Mouse (Mus musculus): ENCODE measurements around the gene Pde4d.

Pde4d gene

DNA sequence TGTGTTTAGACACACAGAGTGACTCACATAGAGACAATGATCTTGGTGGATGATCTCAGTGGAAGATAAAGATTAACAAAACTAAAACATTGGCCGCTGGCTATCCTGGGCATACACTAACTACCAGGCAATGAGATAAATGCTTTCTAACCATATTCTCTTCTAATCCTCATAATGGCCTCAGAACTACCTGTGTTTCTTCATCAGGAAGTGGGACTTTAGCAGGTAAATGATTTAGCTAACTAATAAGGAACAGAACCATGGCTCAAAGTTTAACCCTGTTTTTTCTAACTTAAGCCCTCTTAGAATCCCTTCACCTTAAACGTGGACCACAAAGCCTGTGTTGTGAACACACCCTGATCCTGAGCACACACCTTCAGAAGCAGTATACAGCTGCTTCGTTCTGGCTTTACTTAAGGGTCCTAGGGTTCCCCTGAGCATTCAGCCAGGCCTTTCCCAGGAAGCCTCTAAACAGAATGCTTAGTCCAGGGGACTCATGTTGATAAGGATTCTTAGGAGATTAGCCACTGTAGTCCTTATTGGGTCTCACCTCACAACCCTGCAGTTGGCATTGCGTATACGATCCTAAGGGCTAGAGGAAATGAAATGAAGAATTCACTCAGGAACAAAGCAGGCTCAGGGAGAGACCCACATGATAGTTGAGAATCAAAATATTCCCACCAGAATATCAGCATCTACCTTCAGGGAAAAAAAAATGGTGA is 1283.1 kb downstream of the Pde4d start:
- DNase-seq: no peak

DNA sequence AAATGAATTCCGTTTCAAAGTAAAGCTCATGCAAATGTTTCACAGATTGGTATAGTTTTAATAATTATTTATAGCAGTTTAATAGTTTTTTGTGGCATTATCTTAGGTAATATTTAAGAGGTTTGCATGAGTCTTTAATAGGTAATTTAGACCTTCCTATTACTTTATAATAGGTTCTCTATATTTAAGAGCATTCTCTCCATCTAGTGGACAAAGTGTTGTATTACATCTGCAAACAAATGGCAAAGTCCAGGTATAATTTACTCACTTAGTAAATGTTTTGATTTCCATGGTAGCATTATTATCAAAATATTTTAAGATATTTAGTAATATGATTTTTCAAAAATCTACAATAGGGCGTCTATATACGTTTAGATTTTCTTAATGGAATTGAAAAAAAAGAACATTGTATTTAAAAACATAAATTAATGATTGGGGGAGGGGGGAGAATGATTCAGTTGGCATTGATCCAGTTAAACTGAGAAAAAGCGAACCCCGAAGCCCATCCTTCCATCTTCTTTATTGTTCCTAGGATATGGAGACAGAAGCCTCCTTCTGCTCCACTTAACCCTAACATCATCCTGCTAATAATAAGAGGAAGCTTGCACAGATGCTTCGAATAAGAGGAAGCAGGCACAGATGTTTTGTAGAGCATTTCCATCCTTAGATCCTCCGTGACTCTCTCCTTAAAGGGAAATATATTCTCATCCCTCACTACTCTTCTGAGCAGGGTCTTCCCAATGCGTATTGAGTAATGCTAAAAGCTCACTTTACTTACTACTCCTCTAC is 1286.7 kb downstream of the Pde4d start:
- DNase-seq: no peak

- no peak for DNase-seq
These were observed 1296.7 kb downstream of the Pde4d start for GRCm38 (mm10) chr13:109746492-109746891.

DNA sequence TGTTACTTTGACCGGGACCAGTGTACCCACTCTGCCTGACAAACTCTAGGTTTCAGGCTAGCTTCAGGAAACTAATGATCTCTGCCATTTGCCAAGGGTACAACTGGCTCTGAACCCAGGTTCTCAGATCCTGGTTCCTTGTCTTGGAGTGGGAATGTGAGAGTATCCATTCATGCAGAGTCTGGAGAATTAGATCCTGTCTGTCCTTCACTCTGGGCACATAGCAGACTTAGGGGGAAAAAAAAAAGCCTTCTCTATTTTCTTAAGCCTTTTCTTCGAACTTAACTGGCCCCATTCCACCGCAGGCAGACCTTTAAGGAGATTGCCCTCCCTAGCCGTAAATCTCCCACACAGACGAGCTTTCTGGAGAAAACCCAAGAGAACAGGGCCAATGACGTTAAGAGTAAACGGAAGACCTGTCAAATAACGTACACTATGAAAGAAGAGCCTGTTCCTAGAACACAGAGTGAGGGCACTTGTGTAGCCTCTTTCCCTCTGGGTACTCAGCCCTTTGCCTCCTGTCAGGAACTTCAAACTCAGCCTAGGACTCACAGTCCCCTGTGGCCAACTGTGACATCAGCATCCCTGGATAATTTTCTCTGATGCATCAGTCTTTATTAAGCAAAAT is 1302.6 kb downstream of the Pde4d start:
- DNase-seq: no peak

GRCm38 (mm10) chr13:109756854-109757253 is 1307.1 kb downstream of the Pde4d start:
- no peak for DNase-seq

DNA sequence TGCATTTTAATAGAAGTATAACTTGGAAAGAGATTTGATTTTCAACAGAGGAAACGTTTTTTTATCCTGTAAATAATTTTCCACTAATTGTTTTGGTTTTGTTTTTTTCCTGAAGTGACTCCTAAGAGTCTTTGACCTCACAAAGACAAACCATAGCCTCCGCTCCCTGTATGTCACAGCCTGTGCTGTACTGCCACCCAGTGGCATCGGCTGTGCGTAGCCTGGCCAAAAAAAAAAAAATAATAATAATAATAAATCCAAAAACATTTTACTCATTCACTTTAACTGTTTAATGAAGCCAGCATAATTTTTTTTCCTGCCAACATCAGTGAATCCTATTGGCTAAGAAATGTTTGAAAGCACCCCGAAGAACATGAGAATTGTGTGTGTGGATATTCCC is 1309.5 kb downstream of the Pde4d start:
- DNase-seq: peak; percentile 17

DNA sequence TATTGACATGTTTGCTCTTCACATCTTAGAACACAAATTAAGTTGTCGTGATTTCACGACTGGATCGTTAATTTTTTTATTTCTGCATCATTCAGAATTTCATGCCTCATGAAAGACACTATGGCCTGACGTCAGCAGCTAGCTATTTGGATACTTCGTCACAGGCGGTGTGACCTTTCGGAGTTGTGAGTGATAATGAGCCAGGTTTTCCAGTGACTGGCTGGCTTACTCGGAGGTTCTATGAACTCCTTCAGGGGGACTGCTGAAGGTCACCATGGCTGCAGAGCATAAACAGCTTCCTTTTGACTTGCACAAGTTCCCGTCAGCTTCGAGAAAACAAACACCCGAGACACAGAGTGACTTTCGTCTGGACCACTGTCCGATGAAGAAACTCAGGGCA is 1311.3 kb downstream of the Pde4d start:
- no peak for DNase-seq

GRCm38 (mm10) chr13:109774791-109775190 is 1325.0 kb downstream of the Pde4d start:
- DNase-seq: no peak

DNA sequence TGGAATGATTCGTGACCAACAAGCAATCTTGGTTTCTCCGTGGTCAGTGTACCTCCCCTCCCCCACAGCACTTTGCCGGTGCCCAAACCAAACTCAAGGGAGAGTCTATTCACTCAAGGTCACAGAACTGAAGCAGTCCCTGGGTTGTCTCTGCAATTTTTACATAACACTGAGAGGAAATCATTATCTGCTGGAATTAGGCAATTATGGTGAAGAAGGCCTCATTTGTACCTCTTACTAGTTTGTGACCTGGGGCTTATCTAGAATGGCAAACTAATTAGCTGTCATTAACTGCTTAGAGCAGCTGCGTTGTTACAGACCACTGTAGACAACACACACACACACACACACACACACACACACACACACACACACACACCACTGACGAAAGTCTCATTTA is 1325.4 kb downstream of the Pde4d start:
- DNase-seq: no peak

- DNase-seq: peak; percentile 94
These were observed 1326.4 kb downstream of the Pde4d start for GRCm38 (mm10) chr13:109776116-109776515.

DNA sequence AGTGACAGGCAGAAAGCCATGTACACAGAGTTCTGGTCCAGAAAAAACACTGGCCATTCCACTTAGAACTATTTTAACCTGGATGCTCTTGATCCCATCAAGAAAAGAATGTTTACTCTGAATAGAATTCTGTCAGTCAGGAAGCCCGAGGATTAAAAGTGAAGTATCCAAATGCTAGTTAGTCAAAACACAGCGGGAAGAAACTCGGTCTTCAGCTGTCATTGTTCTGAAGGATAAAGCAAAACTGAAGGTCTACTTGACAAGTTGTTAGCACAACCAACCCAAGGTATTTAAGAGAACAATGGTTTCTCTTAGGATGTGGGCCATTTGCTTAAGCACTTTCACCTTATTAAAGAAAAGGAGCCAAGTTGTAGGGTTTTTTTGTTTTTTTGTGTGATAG is 1327.2 kb downstream of the Pde4d start:
- DNase-seq: no peak

DNA sequence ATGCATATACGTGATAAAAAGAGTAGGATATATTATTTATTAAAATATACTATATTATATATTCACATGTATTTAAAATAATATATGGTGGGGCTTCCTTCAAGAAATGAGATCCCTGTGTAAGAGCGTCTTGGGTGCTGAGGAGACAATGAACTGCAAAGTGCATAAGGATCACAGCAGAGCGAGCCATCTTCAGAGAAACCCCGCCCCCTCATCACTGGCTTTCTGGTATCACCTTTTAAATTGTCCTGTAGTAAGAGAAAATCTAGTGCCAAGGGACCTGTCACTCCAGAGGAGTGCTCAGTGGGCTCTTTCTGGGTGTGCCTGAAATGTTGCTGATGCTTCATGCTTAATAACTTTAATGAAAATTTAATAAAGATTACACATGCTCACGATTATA is 1327.7 kb downstream of the Pde4d start:
- no peak for DNase-seq

DNA sequence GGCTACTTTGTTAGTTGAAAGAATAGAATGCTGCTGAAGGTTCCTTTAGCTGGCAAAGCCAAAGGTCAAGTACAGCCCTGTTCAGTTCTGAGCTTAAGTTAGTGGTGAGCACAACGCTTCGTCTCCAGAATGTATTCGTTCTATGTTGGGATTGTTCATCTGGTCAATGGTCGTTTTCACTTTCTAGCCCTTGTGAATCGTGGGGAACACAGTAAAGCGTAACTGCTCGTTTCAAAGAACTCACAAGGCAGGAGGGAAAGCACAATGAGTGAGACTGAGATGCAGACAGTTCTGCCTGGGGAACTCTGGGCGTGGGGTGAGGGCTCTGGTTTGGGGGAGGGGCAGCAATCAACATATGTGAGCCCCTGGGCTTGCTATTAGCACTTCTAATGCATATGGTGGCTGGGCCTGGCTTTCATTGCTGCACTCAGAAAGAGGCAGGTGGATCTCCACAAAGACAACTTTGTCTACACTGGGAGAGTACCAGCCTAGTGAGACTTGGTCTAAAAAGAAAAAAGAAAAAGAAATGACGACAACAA is 1328.6 kb downstream of the Pde4d start:
- DNase-seq: no peak

DNA sequence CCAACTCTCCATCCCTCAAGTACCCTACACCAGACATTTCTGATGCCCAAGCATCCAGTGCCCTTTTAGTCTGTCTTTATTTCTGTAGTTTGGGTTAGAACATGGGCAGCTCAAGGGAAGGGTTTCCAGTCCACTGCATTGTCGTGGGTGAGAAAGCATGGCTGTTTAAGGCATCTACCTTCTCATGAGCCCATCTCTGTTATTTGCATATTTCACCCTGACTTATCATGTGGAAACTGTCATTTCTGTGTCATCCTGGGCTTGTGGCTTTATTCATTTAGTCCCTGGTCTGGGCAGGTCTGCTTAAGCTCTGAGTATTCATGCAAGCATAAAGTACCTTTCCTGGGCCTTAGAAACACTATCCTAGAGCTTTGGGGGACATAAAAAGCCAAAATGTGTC is 1331.7 kb downstream of the Pde4d start:
- DNase-seq: no peak

DNA sequence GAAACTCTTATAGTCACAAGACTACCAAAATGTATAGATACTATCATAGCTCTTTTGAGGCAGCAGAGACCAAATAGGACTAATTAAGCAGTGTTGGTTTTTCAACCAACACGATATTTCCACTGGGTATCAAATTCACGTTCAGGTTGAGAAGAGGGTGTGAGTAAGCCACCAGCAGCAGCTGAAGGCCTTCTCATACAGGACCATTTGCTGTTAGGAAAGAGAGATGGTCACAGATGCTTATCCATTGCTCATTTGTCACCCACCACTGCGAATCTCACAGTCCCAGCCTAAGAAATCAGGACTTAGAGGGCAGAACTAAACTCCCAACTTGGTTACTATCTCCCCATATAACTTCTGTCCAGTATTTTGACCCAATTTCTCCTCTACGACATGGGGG is 1338.9 kb downstream of the Pde4d start:
- no peak for DNase-seq

- no peak for DNase-seq
These were observed 1339.4 kb downstream of the Pde4d start for GRCm38 (mm10) chr13:109789151-109789550.

- DNase-seq: no peak
These were observed 1340.4 kb downstream of the Pde4d start for GRCm38 (mm10) chr13:109790045-109790715.

- no peak for DNase-seq
These were observed 1344.2 kb downstream of the Pde4d start for GRCm38 (mm10) chr13:109793918-109794317.

GRCm38 (mm10) chr13:109798651-109799050 is 1348.9 kb downstream of the Pde4d start:
- no peak for DNase-seq

GRCm38 (mm10) chr13:109802201-109802600 is 1352.5 kb downstream of the Pde4d start:
- peak; percentile 10 for DNase-seq

- no peak for DNase-seq
These were observed 1356.6 kb downstream of the Pde4d start for GRCm38 (mm10) chr13:109806193-109806966.

DNA sequence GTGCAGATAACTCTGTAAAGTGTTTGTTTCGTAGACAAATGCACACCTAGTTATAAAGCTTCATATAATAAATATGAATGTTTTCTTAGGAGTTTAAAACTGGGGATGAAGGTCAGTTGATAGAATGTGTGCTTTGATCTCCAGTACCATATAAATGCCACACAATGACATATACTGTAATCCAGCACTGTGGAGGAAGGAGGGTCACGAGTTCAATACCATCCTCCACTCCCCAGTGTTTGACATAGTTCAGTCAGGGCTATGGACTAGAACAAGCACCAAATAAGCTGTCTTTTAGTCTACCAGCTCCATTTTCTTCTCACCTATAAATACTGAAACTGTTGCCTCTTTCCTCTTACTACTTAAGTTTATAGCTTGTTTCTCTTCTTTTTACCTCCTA is 1357.3 kb downstream of the Pde4d start:
- no peak for DNase-seq

All from lung, postnatal 14 days (tissue).